Mouse (Mus musculus): ENCODE measurements at regions not wholly inside any gene's neighbourhood (a gene's known extent, or its start where the extent isn't known, plus 50 kb on each side); places are given as distances from the start of the nearest gene placed in this dataset.
"Not testable (repeated sequence)": the region's sequence is repeated elsewhere in the genome, so short reads cannot be mapped to it uniquely, and the experiment has no call there.

DNA sequence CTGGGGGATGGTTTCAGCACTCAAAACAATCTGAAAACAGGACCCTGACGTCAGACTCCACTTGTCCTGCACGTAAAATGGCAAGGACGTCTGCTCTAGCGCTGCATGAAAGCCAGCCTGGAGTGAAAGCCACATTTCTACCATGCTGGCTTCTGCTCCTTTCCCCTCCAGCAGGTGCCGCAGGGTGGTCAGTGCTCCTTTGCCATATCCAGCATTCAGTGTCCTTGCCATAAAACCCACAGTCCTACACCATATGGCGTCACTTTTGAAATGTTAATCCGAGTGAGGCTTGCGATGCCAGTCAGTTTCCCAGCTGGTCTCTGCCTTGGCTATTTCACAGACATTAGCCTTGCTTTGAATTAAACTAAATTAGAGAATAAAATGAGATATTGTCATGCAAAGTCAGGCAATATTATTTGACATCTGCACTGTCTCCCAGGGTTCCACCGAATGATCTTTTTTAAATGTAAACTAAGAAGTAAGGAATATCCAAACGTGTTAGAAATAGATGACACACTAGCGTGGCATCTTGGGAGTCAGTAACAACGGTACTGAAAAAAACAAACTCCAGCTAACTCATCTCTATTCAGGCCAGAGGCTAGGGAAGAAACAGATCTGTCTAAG lies 125.7 kb downstream of the Tas2r134 start:
- H3K4me3 ChIP-seq = no peak overlapping the region
- H3K36me3 ChIP-seq = no peaks in the 10 kb centered on the region
- H3K4me1 ChIP-seq = no peaks in the 10 kb centered on the region; the same call in 1 of the 2 replicates
- no peak overlapping the region for H3K4me2 ChIP-seq (replicated peaks)
- WGBS = 63% methylated on average over 12 of the region's 12 CpGs
- H3K27me3 ChIP-seq = no peaks in the 10 kb centered on the region
- no peak overlapping the region for H3K9ac ChIP-seq
- no peak overlapping the region for H3K27ac ChIP-seq
- ATAC-seq (ENCODE audit: insufficient number of reproducible peaks, insufficient read depth, low FRiP score, low TSS enrichment) = no peak
- H3K9me3 ChIP-seq = no peaks in the 10 kb centered on the region

DNA sequence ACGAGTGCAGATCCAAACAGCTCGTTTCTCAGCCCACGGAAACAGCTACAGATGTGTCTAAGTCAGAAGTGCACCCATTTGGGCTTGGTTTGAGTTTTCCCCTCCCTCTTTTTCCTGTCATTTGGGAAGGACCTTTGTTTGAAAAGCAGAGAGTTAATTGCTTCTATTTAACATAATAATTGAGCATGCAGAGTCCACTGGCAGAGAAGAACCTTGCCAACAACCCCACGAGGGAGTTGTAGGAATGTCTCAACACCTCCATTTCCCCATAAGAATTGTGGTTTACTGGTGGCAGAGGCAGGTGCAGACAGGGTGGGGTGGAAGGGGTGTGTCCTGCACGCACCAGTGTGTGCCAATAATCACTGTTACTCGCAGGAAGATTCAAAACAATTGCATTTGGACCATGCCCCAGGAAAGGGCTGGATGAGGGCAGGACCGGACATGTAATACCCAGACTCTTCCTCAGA lies 126.3 kb downstream of the Tas2r134 start:
- ATAC-seq (ENCODE audit: insufficient number of reproducible peaks, insufficient read depth, low FRiP score, low TSS enrichment) = no peak
- Histone ChIP-seq H3K9ac (no peak overlapping the region), H3K36me3 (no peaks in the 10 kb centered on the region), H3K4me2 (replicated peaks) (no peak overlapping the region), H3K4me1 (no peaks in the 10 kb centered on the region; the same call in 1 of the 2 replicates), H3K27ac (no peak overlapping the region), H3K27me3 (no peaks in the 10 kb centered on the region), H3K4me3 (no peak overlapping the region), H3K9me3 (no peaks in the 10 kb centered on the region)
- WGBS = 44% methylated on average over 7 of the region's 7 CpGs

DNA sequence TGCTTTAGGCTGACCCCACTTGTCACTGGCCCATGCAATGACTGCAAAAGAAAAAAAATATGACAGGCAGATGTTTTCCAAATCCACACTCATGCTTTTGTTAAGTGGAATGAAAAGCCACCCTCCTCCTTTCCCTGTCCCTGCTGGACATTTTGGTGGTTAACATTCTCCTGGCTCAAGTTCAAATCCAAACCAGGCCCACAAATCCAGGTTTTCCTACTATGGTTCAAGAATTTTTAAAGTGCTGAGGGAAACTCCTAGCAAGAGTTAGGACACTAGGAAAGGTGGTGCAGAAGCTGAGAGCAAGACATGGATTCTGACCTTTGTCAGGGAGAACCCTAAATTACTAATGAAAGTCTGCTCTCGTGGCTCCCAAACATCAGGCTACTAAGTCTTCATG lies 130.1 kb downstream of the Tas2r134 start:
- no peaks in the 10 kb centered on the region for H3K36me3 ChIP-seq
- no peak overlapping the region for H3K9ac ChIP-seq
- H3K27me3 ChIP-seq = no peaks in the 10 kb centered on the region
- no peaks in the 10 kb centered on the region; the same call in 1 of the 2 replicates for H3K4me1 ChIP-seq
- no peak overlapping the region for H3K27ac ChIP-seq
- H3K4me2 ChIP-seq (replicated peaks) = no peak overlapping the region
- H3K4me3 ChIP-seq = no peak overlapping the region
- no peaks in the 10 kb centered on the region for H3K9me3 ChIP-seq
- WGBS = 79% methylated on average over 1 of the region's 1 CpGs
- ATAC-seq (ENCODE audit: insufficient number of reproducible peaks, insufficient read depth, low FRiP score, low TSS enrichment) = no peak

DNA sequence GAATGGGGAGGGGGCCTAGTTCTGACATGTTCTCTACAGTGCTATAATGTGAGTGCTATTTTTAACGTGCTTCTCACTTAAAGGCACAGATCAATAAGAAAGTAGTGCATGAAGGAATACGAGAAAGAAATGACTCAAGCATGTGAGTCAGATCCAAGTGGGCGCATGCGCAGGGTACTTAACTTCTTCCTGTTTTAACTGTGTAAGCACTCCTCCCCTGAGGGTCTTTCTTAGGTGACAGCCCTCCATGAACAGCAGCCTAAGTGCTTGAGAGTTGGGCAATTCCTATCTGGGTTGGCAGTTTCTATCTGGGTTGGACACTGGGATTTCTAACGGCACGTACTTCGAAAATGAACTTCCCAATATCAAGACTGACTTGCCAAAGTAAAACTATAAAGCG lies 130.8 kb downstream of the Tas2r134 start:
- no peak overlapping the region for H3K4me2 ChIP-seq (replicated peaks)
- H3K27me3 ChIP-seq = no peaks in the 10 kb centered on the region
- no peaks in the 10 kb centered on the region for H3K9me3 ChIP-seq
- ATAC-seq (ENCODE audit: insufficient number of reproducible peaks, insufficient read depth, low FRiP score, low TSS enrichment) = no peak
- WGBS = 88% methylated on average over 8 of the region's 8 CpGs
- H3K4me1 ChIP-seq = no peaks in the 10 kb centered on the region; the same call in 1 of the 2 replicates
- no peaks in the 10 kb centered on the region for H3K36me3 ChIP-seq
- no peak overlapping the region for H3K27ac ChIP-seq
- no peak overlapping the region for H3K9ac ChIP-seq
- H3K4me3 ChIP-seq = no peak overlapping the region

DNA sequence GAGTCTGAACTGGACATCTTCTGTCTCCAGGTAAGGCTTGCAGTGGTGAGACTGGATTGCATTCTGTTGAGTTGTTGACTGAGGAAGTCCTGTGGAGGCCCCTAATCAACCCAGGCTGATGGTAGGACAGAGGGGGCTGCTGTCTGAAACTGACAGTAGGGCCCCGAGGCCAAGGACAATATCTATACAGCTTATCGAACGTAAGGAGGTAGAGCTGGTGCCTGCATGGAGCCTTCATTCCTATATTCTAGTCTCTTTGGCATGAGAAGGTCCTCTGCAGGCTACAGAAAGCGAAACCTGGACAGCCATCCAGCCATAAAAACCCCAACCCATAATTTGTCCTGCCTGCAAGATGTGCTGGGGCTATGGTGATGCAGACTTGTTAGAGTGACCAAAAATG lies 135.6 kb downstream of the Tas2r134 start:
- Histone ChIP-seq H3K36me3 (no peaks in the 10 kb centered on the region), H3K4me1 (peaks cover 5% of the 10 kb centered on the region), H3K4me2 (replicated peaks) (no peak overlapping the region), H3K27ac (no peak overlapping the region), H3K9me3 (no peaks in the 10 kb centered on the region), H3K4me3 (no peak overlapping the region), H3K9ac (no peak overlapping the region), H3K27me3 (no peaks in the 10 kb centered on the region)
- 89% methylated on average over 4 of the region's 4 CpGs for WGBS
- no peak for ATAC-seq (ENCODE audit: insufficient number of reproducible peaks, insufficient read depth, low FRiP score, low TSS enrichment)

DNA sequence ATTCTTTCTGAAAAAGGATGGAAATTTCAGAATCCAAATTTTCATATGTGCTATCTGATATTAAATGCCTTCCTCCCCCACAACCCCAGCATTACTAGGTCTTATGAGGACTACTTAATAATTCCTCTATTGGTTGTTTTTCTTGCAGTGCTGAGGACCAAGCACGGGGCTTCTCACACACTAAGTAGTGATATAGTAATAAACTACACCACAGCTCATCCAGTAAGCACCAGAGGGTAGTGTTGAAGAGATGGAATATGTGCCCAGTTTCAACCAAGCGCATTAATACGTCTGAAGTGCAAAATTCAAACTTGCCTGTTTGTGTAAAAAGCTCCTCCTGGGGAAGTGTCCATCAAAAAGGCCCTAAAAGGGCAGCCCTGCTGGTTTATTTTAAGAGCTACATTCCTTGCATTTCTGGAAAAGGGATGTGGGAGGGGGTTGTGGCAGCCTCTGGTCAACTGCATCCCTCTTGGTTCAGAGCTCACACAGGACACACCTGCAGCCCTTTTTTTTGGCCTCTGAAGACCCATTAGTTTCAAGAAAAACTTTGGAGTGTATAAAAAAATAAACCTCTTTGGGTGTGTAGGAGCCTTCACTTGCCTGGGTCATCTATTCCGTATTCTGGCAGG lies 140.3 kb downstream of the Tas2r134 start:
- 47% methylated on average over 4 of the region's 4 CpGs for WGBS
- no peak for ATAC-seq (ENCODE audit: insufficient number of reproducible peaks, insufficient read depth, low FRiP score, low TSS enrichment)
- Histone ChIP-seq H3K9me3 (no peaks in the 10 kb centered on the region), H3K4me2 (replicated peaks) (no peak overlapping the region), H3K4me1 (peaks cover 13% of the 10 kb centered on the region), H3K4me3 (no peak overlapping the region), H3K9ac (no peak overlapping the region), H3K27ac (no peak overlapping the region), H3K27me3 (no peaks in the 10 kb centered on the region), H3K36me3 (no peaks in the 10 kb centered on the region)

DNA sequence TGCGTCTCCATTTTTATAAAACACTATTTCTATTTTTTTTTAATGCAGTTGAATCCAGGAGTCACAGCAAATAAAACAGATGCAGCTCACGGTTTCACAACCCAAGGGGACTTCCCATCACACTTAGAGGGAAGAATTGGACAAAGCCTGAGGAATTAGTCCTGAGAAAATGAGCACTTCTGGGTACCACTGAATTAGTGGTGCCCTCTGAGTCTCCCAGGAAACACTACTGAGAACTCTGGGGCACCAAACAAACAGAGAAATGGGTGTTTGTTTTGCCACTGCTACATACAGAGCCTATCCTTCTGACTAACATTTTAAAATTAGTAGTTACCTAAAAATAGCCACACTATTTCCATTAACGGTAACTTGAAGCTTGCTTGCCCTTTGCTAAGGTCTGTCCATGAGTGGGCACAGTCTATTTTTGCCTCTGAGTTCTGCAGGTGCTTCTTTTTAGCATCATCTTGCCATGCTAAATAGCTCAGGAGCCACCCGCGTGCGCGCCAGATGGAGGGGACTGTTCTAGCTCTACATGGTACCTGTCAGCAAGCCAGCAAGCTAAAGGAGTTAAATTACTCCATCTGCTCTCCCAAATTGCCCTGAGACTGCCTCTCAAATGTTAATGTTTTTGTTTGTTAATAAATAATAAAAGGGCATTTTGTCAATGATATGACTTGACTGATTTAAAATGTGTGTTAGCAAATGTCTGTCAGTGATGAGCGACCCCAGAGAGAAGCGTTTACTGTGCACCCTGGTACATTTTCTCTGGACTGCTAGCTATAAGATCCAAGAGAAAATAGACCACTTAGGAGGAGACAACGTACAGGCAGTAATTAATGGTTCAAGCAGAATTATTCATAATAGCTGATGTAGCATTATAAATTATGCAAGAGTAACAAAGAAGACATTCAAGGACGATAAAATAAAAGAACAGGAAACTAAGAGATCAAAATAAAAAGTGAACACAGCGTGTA lies 141.3 kb downstream of the Tas2r134 start:
- Histone ChIP-seq H3K4me2 (replicated peaks) (no peak overlapping the region), H3K4me3 (no peak overlapping the region), H3K4me1 (peaks cover 13% of the 10 kb centered on the region), H3K9ac (no peak overlapping the region), H3K36me3 (no peaks in the 10 kb centered on the region), H3K27ac (no peak overlapping the region; the same call in 1 of the 2 replicates), H3K9me3 (no peaks in the 10 kb centered on the region), H3K27me3 (no peaks in the 10 kb centered on the region)
- no peak for ATAC-seq (ENCODE audit: insufficient number of reproducible peaks, insufficient read depth, low FRiP score, low TSS enrichment)
- whole genome bisulfite sequencing = 56% methylated on average over 12 of the region's 12 CpGs

DNA sequence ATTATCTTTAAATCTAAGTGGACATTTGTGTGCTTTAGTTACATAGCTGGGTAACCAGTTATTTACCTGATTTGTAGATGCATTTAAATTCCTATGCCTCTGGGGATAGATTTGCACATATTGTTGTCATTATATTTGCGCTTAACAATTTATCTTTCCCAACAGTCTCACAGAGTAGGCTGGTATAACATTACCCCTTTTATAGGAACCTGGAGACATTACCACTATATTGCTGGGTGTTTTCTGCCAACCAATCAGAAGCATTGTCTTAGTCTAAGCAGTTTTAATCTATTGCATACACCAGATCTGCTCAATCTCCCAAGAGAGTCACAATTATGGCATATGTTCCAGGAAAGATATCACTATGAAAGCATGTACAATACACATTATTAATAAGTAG lies 149.8 kb downstream of the Rbm43 start:
- Histone ChIP-seq H3K9ac (no peak overlapping the region), H3K27me3 (no peaks in the 10 kb centered on the region), H3K4me3 (no peak overlapping the region), H3K27ac (no peak overlapping the region), H3K4me1 (peaks cover 12% of the 10 kb centered on the region; the same call in 1 of the 2 replicates), H3K4me2 (replicated peaks) (no peak overlapping the region), H3K36me3 (no peaks in the 10 kb centered on the region), H3K9me3 (no peaks in the 10 kb centered on the region)
- WGBS = 32% methylated on average over 1 of the region's 1 CpGs
- ATAC-seq (ENCODE audit: insufficient number of reproducible peaks, insufficient read depth, low FRiP score, low TSS enrichment) = no peak

DNA sequence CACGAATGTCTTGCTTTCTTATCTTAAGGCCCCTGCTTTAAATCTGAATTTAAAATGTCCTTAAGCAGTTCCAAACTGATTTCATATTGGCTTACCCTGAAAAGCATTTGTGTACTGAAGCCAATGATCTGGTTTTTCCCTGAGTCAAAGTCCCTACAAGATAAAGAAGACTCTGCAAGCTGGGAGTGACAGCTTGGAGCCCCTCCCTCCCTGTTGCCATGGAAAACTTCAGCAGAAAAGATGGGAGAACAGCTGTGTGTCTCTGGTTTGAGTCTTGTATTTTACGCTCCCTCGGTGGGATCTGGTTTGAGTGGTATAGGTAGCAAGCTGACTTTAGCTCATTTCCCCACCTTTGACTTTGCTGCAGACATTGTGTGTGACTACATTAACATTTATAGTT lies 146.1 kb downstream of the Rbm43 start:
- no peaks in the 10 kb centered on the region for H3K27me3 ChIP-seq
- peaks cover 12% of the 10 kb centered on the region; the same call in 1 of the 2 replicates for H3K4me1 ChIP-seq
- no peak overlapping the region for H3K4me2 ChIP-seq (replicated peaks)
- H3K9me3 ChIP-seq = no peaks in the 10 kb centered on the region
- 71% methylated on average over 3 of the region's 3 CpGs for WGBS
- H3K9ac ChIP-seq = no peak overlapping the region
- no peak overlapping the region for H3K4me3 ChIP-seq
- no peaks in the 10 kb centered on the region for H3K36me3 ChIP-seq
- ATAC-seq (ENCODE audit: insufficient number of reproducible peaks, insufficient read depth, low FRiP score, low TSS enrichment) = no peak
- no peak overlapping the region for H3K27ac ChIP-seq

DNA sequence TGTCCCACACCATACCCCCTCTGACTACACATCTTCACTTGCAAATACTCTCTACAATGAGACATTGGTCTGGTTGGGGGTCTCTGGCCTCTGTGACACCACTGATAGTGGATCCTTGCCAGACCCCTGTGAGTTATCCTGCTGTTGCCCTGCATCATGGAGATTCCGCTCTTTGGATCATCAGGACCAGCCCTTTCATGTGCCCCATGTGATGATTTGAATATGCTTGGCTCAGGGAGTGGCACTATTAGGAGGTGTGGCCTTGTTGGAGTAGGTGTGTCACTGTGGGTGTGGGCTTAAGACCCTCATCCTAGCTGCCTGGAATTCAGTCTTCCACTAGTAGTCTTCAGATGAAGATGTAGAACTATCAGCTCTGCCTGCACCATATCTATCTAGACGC lies 141.7 kb downstream of the Rbm43 start:
- H3K4me1 ChIP-seq; ATAC-seq (ENCODE audit: insufficient number of reproducible peaks, insufficient read depth, low FRiP score, low TSS enrichment); H3K4me3 ChIP-seq; H3K4me2 ChIP-seq (replicated peaks); H3K27ac ChIP-seq; H3K9ac ChIP-seq; H3K36me3 ChIP-seq; H3K27me3 ChIP-seq; H3K9me3 ChIP-seq: not testable (repeated sequence)
- 98% methylated on average over 2 of the region's 2 CpGs for WGBS

DNA sequence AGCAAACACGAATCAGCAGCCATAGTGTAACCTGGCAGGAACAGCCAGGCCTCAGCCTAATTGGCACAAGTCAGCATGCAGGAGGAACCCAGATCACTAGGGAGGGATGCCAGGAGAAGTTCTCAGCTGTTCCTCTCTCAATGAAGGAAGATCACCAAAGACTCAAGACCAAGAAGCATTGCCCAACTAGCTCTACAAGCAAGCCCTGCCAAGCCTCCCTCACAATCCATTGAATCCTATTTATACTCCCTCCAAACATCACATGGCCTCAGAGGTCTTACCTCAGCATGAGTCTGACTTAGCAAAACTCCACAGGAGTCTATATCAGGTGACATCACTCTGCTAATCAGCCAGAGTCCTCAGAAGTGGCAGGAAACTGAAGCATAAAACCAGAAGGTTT lies 135.1 kb downstream of the Rbm43 start:
- Histone ChIP-seq H3K4me3 (no peak overlapping the region), H3K4me2 (replicated peaks) (no peak overlapping the region), H3K9me3 (no peaks in the 10 kb centered on the region), H3K27ac (no peak overlapping the region), H3K27me3 (no peaks in the 10 kb centered on the region), H3K4me1 (no peaks in the 10 kb centered on the region), H3K9ac (no peak overlapping the region), H3K36me3 (no peaks in the 10 kb centered on the region)
- 81% methylated on average over 1 of the region's 1 CpGs for WGBS
- no peak for ATAC-seq (ENCODE audit: insufficient number of reproducible peaks, insufficient read depth, low FRiP score, low TSS enrichment)

Measured in embryonic facial prominence, embryonic 12.5 days (tissue).